Mouse (Mus musculus) lung, postnatal 4 days (tissue): ENCODE data around the gene Olfr612.
"Not testable (repeated sequence)": the region's sequence is repeated elsewhere in the genome, so short reads cannot be mapped to it uniquely, and the experiment has no call there.

Experiments
- DNase-seq, 2 experiments: peaks; one replicate each; pipeline ENCODE4 v3.0.0; 2021

Olfr612 gene

DNA sequence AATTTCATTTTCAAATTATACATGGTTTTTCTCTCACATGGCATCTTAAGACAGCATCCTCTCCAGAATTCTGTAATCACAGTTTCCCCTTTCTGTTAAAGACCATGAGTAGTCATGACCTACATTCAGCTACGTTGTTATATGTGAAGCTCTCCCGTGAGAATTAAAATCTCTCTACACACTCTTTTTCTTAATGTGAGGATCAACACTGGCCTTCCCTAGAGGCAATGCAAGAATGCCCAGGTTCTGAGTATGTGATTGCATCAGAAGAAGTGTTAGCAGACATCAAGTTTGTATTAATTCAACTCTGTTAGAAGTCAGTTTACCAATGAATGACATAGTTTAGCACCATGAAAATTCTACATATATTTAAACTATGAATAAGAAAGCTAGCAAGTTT is at the start of gene Olfr612:
TSS of gene Olfr612 (minus strand) at position 101 of the 400 bp plus-strand sequence.
- DNase-seq, result not testable (repeated sequence)

GRCm38 (mm10) chr7:103589803-103590202 is 47.3 kb upstream of the Olfr612 start, which contains the start of gene Olfr618:
TSS of gene Olfr618 (plus strand) at chr7:103590103.
- DNase-seq, result no peak

DNA sequence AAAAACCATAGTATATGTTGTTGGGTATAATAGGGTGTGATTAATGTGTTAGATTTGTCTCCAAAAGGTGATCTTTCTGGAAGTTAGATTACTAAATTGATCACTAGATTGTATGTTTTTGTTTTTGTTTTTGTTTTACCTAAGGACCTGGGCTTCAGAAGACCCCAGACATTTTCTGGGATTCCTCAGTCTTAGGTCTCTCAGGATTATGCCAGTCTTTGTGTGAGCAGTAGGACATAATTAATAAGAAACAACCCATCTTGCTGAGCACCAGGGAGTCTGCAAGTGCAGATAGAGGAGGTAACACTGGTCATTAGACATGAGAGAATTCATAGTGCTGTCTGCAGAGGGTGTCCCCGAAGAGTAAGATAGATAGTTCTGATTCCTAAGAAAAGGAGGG is 30.2 kb upstream of the Olfr612 start, which contains the start of gene Olfr617:
TSS of gene Olfr617 (plus strand) at position 301 of the 400 bp plus-strand sequence.
- no peak for DNase-seq

DNA sequence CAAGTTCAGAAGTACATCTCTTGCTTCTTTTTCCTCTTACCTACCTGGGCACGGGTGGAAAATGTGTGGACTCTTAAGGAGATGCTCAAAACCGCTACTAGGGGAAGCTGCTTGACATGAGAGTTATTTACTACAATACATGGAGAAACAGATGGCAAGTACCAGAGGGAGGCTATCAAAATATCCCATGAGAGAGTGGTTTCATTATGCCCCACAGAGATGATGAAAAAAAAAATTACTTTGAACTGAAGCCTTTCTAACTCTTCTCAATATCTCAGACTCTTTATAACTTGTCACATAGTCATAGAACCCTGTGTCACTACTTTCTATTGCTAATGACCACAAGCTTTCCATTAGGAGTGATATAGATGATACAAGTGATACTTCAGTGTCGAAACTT is 26.5 kb upstream of the Olfr612 start, which contains the start of gene Olfr616:
TSS of gene Olfr616 (minus strand) at position 101 of the 400 bp plus-strand sequence.
- no peak for DNase-seq

GRCm38 (mm10) chr7:103555779-103556178 is 13.3 kb upstream of the Olfr612 start, which contains the start of gene Olfr615:
TSS of gene Olfr615 (plus strand) at chr7:103556079.
- DNase-seq, result no peak

GRCm38 (mm10) chr7:103547774-103548173 is 5.3 kb upstream of the Olfr612 start, which contains the start of gene Olfr613:
TSS of gene Olfr613 (plus strand) at chr7:103548074.
- DNase-seq, result no peak

GRCm38 (mm10) chr7:103520746-103521145 is 21.8 kb downstream of the Olfr612 start, which contains the start of gene Olfr611:
TSS of gene Olfr611 (minus strand) at chr7:103520846.
- DNase-seq, result not testable (repeated sequence)

GRCm38 (mm10) chr7:103512022-103512421 is 30.5 kb downstream of the Olfr612 start, which contains the start of gene Olfr610:
TSS of gene Olfr610 (minus strand) at chr7:103512122.
- no peak for DNase-seq

DNA sequence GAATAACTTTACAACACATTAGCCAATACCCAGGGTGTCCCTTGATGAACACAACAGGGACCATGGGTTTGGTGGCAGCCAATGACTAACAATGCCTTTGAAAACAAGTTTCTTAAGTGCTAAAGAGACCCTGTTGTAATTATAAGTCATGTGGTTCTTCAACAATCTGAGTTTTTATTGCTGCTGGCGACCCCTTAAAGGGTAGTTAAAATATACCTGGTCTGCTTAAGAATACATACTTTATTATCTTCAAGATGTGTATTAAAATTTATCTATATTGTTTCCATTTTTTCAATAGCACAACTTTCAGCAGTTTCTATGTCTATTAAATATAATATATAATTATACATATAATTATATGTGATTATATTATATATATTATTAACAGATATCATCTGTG is 44.6 kb downstream of the Olfr612 start, which contains the start of gene Olfr609:
TSS of gene Olfr609 (minus strand) at position 101 of the 400 bp plus-strand sequence.
- no peak for DNase-seq
